Mouse (Mus musculus) embryonic fibroblast, embryonic 13.5 days (primary cell): ENCODE results near the gene Gse1. TPM values are rescaled to one million over a fixed set of nuclear protein-coding genes. Genes with fewer than 3 reads are reported as not detected.

Experiments
- H3K27ac ChIP-seq: 2 replicates; pipeline ENCODE4 v1.5.1; 2012; ENCODE audit warnings: low read length, control low read depth, inconsistent platforms; ENCODE audit not compliant: insufficient read depth
- H3K4me1 ChIP-seq: 2 replicates; pipeline ENCODE4 v1.6.1; 2011; ENCODE audit warnings: low read length; ENCODE audit not compliant: control insufficient read depth, insufficient read depth
- H3K4me3 ChIP-seq: 2 replicates; pipeline ENCODE4 v1.5.1; 2011; ENCODE audit warnings: mild to moderate bottlenecking, control low read depth, low read length; ENCODE audit not compliant: insufficient read depth
- CTCF ChIP-seq: IDR thresholded peaks from 2 replicates; pipeline ENCODE4 v1.5.1; 2011; ENCODE audit warnings: mild to moderate bottlenecking, control low read depth, low read length, moderate library complexity, borderline replicate concordance; ENCODE audit not compliant: insufficient read depth
- POLR2A ChIP-seq: IDR thresholded peaks from 2 replicates; pipeline ENCODE4 v1.6.1; 2011; ENCODE audit warnings: low read depth, mild to moderate bottlenecking, control low read depth, low read length, moderate library complexity
- polyA plus RNA-seq: library from polyadenylated mRNA; stranded (reverse); fragments of >200 nt; gene quantifications from 2 replicates; pipeline ENCODE4 v1.2.4, GENCODE M21; 2011; ENCODE audit warnings: low read depth; ENCODE audit not compliant: missing spikeins, insufficient read length

Gene Gse1
- polyA plus RNA-seq, 1 experiment, result 13.4 TPM

- Histone ChIP-seq H3K27ac (no peak overlapping the region), H3K4me3 (no peak overlapping the region), H3K4me1 (no peaks in the 10 kb centered on the region)
- no peak for TF ChIP-seq CTCF
- no peak for TF ChIP-seq POLR2A
Observed at GRCm38 (mm10) chr8:120473729-120474364, 245.6 kb downstream of the Gse1 start.

GRCm38 (mm10) chr8:120474496-120475235, 246.4 kb downstream of the Gse1 start:
- Histone ChIP-seq H3K27ac (no peak overlapping the region), H3K4me3 (no peak overlapping the region), H3K4me1 (no peaks in the 10 kb centered on the region)
- TF ChIP-seq POLR2A (no peak), CTCF (no peak)

GRCm38 (mm10) chr8:120475462-120476201, 247.4 kb downstream of the Gse1 start:
- H3K4me1 ChIP-seq, result no peaks in the 10 kb centered on the region
- H3K4me3 ChIP-seq, result no peak overlapping the region
- TF ChIP-seq CTCF (no peak), POLR2A (no peak)
- no peak overlapping the region for H3K27ac ChIP-seq

- Histone ChIP-seq H3K27ac (no peak overlapping the region), H3K4me1 (no peaks in the 10 kb centered on the region), H3K4me3 (no peak overlapping the region)
- TF ChIP-seq POLR2A (no peak), CTCF (no peak)
Observed at GRCm38 (mm10) chr8:120476711-120477575, 248.7 kb downstream of the Gse1 start.

- no peak overlapping the region for H3K27ac ChIP-seq
- no peak overlapping the region for H3K4me3 ChIP-seq
- TF ChIP-seq POLR2A, result no peak
- H3K4me1 ChIP-seq, result no peaks in the 10 kb centered on the region
Observed at GRCm38 (mm10) chr8:120478754-120479153, 250.5 kb downstream of the Gse1 start.

GRCm38 (mm10) chr8:120479691-120480090, 251.4 kb downstream of the Gse1 start:
- TF ChIP-seq CTCF (no peak), POLR2A (no peak)
- no peak overlapping the region for H3K4me3 ChIP-seq
- H3K4me1 ChIP-seq, result no peaks in the 10 kb centered on the region
- H3K27ac ChIP-seq, result no peak overlapping the region

- Histone ChIP-seq H3K27ac (no peak overlapping the region), H3K4me3 (no peak overlapping the region), H3K4me1 (peaks cover 10% of the 10 kb centered on the region; the same call in 1 of the 2 replicates)
- TF ChIP-seq CTCF (no peak), POLR2A (no peak)
Observed at GRCm38 (mm10) chr8:120482015-120482689, 253.9 kb downstream of the Gse1 start.

- no peak for TF ChIP-seq CTCF
- no peak for TF ChIP-seq POLR2A
- H3K27ac ChIP-seq, result no peak overlapping the region
- peaks cover 10% of the 10 kb centered on the region; the same call in 1 of the 2 replicates for H3K4me1 ChIP-seq
- H3K4me3 ChIP-seq, result no peak overlapping the region
Observed at GRCm38 (mm10) chr8:120484460-120484859, 256.2 kb downstream of the Gse1 start.

- no peak overlapping the region for H3K27ac ChIP-seq
- H3K4me3 ChIP-seq, result no peak overlapping the region
- TF ChIP-seq CTCF (no peak), POLR2A (no peak)
- peaks cover 10% of the 10 kb centered on the region; the same call in 1 of the 2 replicates for H3K4me1 ChIP-seq
Observed at GRCm38 (mm10) chr8:120485116-120485515, 256.9 kb downstream of the Gse1 start.
